Mouse (Mus musculus): ENCODE measurements around the gene Cyp1b1. TPM values are rescaled to one million over a fixed set of nuclear protein-coding genes. Genes with fewer than 3 reads are reported as not detected.

The Cyp1b1 gene
- polyA plus RNA-seq, 1 experiment from 2014 or later: 18.6 TPM

DNA sequence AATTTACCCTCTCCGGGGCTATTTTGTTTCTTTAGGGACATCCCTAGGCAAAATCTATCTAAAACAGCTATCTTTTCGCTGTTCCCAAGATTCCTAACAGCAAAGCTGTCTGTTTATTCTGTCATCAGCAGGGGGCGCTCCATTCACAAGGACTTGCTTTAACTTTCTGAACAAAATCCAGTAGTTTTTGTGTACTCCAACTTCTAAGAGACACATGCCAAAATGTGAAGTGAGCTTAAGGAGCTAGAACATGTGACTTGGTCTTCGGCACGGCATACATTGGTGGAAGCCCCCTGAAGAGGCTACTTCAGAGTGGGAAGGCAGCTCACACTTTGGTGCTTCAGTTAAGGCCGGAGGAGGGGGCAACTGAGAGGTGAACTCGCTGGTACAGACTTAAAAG is 53.5 kb downstream of the Cyp1b1 start:
- peaks cover 9% of the 10 kb centered on the region; the same call in 1 of the 2 replicates for H3K4me1 ChIP-seq (ENCODE audit: insufficient read depth, low read length)
- H3K9ac ChIP-seq (replicated peaks; ENCODE audit: low read length): no peak overlapping the region
- H3K36me3 ChIP-seq (ENCODE audit: insufficient read depth, low read length): no peaks in the 10 kb centered on the region
- H3K4me2 ChIP-seq (replicated peaks; ENCODE audit: low read depth, low read length): no peak overlapping the region
- no peak for ATAC-seq (ENCODE audit: low FRiP score, low TSS enrichment)
- no peak overlapping the region for H3K27ac ChIP-seq (ENCODE audit: low read length)
- no peaks in the 10 kb centered on the region for H3K9me3 ChIP-seq (ENCODE audit: low read length)
- H3K4me3 ChIP-seq (ENCODE audit: low read length): no peak overlapping the region
- WGBS: 43% methylated on average over 7 of the region's 7 CpGs
- no peaks in the 10 kb centered on the region; the same call in 1 of the 2 replicates for H3K27me3 ChIP-seq (ENCODE audit: insufficient read depth, low read length)

DNA sequence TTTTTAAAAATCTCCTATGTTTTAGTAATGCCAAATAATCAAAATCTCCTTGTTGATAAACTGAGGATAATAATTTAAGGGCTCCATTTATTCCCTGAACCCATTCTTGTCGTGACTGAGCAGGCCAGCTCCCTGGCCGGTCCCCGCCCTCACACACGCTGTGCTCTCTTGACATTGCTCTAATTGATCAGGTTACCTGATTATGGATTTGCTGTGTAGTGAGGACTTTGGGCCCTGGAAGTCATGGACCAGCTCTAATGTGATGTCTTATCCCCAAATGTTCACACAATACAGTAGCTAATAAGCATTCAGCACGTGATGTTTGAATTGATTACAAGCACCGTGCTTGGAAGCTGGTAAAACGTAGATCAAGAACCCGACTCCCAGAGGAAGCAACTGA is 56.0 kb downstream of the Cyp1b1 start:
- Histone ChIP-seq H3K36me3 (ENCODE audit: insufficient read depth, low read length) (no peaks in the 10 kb centered on the region), H3K4me3 (ENCODE audit: low read length) (no peak overlapping the region), H3K9ac (replicated peaks; ENCODE audit: low read length) (no peak overlapping the region), H3K4me1 (ENCODE audit: insufficient read depth, low read length) (peaks cover 9% of the 10 kb centered on the region; the same call in 1 of the 2 replicates), H3K27ac (ENCODE audit: low read length) (no peak overlapping the region), H3K27me3 (ENCODE audit: insufficient read depth, low read length) (no peaks in the 10 kb centered on the region; the same call in 1 of the 2 replicates), H3K9me3 (ENCODE audit: low read length) (no peaks in the 10 kb centered on the region), H3K4me2 (replicated peaks; ENCODE audit: low read depth, low read length) (no peak overlapping the region)
- no peak for ATAC-seq (ENCODE audit: low FRiP score, low TSS enrichment)
- 51% methylated on average over 8 of the region's 8 CpGs for WGBS

DNA sequence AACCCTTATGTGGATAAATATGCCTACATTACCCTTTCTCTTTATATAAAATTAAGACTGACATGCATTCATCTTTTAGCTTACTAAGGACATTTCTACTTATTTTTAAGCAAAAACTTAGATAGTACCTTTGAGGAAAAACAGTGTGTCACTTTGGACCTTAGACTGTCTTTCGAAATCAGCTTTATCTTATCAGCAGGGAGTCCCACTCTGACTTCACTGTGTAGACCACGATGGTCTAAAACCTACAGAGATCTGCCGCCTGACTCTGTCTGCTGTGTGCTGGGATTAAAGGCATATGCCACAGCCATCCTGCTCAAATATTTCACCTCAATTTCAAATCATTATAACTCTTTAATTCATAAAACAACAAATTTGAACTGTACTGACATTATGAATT is 56.4 kb downstream of the Cyp1b1 start:
- no peak overlapping the region for H3K4me3 ChIP-seq (ENCODE audit: low read length)
- no peak for ATAC-seq (ENCODE audit: low FRiP score, low TSS enrichment)
- H3K36me3 ChIP-seq (ENCODE audit: insufficient read depth, low read length): no peaks in the 10 kb centered on the region
- H3K4me2 ChIP-seq (replicated peaks; ENCODE audit: low read depth, low read length): no peak overlapping the region
- no peak overlapping the region for H3K27ac ChIP-seq (ENCODE audit: low read length)
- H3K4me1 ChIP-seq (ENCODE audit: insufficient read depth, low read length): peaks cover 9% of the 10 kb centered on the region; the same call in 1 of the 2 replicates
- H3K9ac ChIP-seq (replicated peaks; ENCODE audit: low read length): no peak overlapping the region
- no peaks in the 10 kb centered on the region for H3K9me3 ChIP-seq (ENCODE audit: low read length)
- no peaks in the 10 kb centered on the region; the same call in 1 of the 2 replicates for H3K27me3 ChIP-seq (ENCODE audit: insufficient read depth, low read length)
- 65% methylated on average over 3 of the region's 3 CpGs for WGBS

DNA sequence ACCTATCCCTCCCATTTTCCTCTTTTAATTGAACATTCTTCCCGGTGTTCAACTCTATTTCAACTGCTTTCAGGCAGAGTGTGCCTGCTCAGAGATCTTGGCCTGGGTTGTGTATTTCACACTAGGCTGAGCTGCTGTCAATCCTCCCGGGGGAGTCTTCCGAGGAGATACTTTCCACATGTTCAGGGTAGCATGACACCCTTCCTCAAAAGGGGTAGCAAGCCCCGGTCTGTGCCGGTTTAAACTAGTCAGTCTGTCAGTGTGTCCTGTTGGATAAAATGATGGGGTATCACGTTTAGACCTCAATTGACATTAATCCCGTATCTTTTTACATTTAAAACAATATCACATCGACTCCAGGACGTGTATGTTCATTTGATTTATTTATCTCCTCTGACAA is 57.1 kb downstream of the Cyp1b1 start:
- no peaks in the 10 kb centered on the region; the same call in 1 of the 2 replicates for H3K27me3 ChIP-seq (ENCODE audit: insufficient read depth, low read length)
- ATAC-seq (ENCODE audit: low FRiP score, low TSS enrichment): peak; percentile 95
- peaks cover 9% of the 10 kb centered on the region; the same call in 1 of the 2 replicates for H3K4me1 ChIP-seq (ENCODE audit: insufficient read depth, low read length)
- no peaks in the 10 kb centered on the region for H3K36me3 ChIP-seq (ENCODE audit: insufficient read depth, low read length)
- H3K27ac ChIP-seq (ENCODE audit: low read length): no peak overlapping the region
- no peak overlapping the region for H3K4me2 ChIP-seq (replicated peaks; ENCODE audit: low read depth, low read length)
- H3K9ac ChIP-seq (replicated peaks; ENCODE audit: low read length): no peak overlapping the region
- H3K4me3 ChIP-seq (ENCODE audit: low read length): no peak overlapping the region
- no peaks in the 10 kb centered on the region for H3K9me3 ChIP-seq (ENCODE audit: low read length)
- WGBS: 17% methylated on average over 9 of the region's 9 CpGs

DNA sequence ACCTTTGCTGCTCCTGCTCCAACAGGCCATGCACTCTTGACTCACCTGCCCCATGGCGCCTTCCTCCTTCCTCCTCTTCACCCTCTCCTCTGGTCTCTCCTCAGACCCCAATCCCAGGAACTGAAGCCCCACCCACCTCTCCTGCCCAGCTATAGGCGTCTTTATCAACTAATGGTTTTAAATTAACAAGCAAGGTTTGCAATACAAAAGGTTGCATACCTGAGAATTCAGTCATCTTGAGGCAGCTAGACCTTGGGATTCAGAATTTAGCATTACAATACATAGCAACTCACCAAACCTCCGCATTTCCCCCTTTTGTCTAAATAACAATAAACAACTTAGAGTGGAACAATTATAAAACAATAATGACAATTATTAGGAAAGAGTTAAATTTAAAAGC is 60.7 kb downstream of the Cyp1b1 start:
- Histone ChIP-seq H3K4me3 (ENCODE audit: low read length) (no peak overlapping the region), H3K4me1 (ENCODE audit: insufficient read depth, low read length) (0 out of 2 replicates have a peak, but pooled peaks cover 7% of the 10 kb centered on the region), H3K9ac (replicated peaks; ENCODE audit: low read length) (no peak overlapping the region), H3K27me3 (ENCODE audit: insufficient read depth, low read length) (no peaks in the 10 kb centered on the region; the same call in 1 of the 2 replicates), H3K9me3 (ENCODE audit: low read length) (no peaks in the 10 kb centered on the region), H3K4me2 (replicated peaks; ENCODE audit: low read depth, low read length) (no peak overlapping the region), H3K36me3 (ENCODE audit: insufficient read depth, low read length) (no peaks in the 10 kb centered on the region), H3K27ac (ENCODE audit: low read length) (no peak overlapping the region)
- 83% methylated on average over 3 of the region's 3 CpGs for WGBS
- no peak for ATAC-seq (ENCODE audit: low FRiP score, low TSS enrichment)

DNA sequence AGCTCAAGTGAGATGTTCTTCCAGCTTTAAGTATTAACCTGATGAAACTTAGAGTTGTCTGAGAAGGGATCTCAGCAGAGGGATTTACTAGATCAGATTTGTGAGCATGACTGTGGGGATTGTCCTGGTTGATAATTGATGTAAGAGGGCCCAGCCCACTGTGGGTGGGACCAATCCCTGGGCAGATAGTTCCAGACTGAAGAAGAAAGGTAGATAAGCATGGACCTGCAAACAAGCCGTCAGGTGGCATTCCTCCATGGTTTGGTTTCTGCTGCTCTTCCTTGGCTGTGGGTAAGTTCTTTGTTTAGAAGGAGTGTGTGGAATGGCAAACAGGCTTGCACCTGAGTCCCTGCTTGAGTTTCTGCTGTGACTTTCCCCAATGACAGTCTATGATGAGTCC is 61.7 kb downstream of the Cyp1b1 start:
- H3K4me2 ChIP-seq (replicated peaks; ENCODE audit: low read depth, low read length): no peak overlapping the region
- no peaks in the 10 kb centered on the region for H3K36me3 ChIP-seq (ENCODE audit: insufficient read depth, low read length)
- ATAC-seq (ENCODE audit: low FRiP score, low TSS enrichment): no peak
- H3K9ac ChIP-seq (replicated peaks; ENCODE audit: low read length): no peak overlapping the region
- no peak overlapping the region for H3K27ac ChIP-seq (ENCODE audit: low read length)
- H3K4me1 ChIP-seq (ENCODE audit: insufficient read depth, low read length): 0 out of 2 replicates have a peak, but pooled peaks cover 6% of the 10 kb centered on the region
- no peaks in the 10 kb centered on the region for H3K27me3 ChIP-seq (ENCODE audit: insufficient read depth, low read length)
- WGBS: 83% methylated on average over 1 of the region's 1 CpGs
- no peak overlapping the region for H3K4me3 ChIP-seq (ENCODE audit: low read length)
- no peaks in the 10 kb centered on the region for H3K9me3 ChIP-seq (ENCODE audit: low read length)

Other genes starting within 250 kb of the Cyp1b1 start
- 14.9 and 16.5 TPM in 2 replicates for gene Rmdn2, start 103.2 kb downstream of the Cyp1b1 start, polyA plus RNA-seq (2015; fragmentation: Nextera tagmentation; extraction: Ambion mirVana)
- gene Atl2, start 181.1 kb upstream of the Cyp1b1 start, polyA plus RNA-seq (2015; fragmentation: Nextera tagmentation; extraction: Ambion mirVana): 42.3 and 42.4 TPM in 2 replicates

Measured in kidney, embryonic 16.5 days (tissue).